Mouse (Mus musculus) layer of hippocampus, postnatal 14 days (tissue): ENCODE data around the gene Numbl. TPM values are rescaled to one million over a fixed set of nuclear protein-coding genes. Genes with fewer than 3 reads are reported as not detected.

Experiments
- DNase-seq, 2 experiments: peaks; one replicate each; pipeline ENCODE4 v3.0.0; 2021 to 2022; ENCODE audit warnings: low spot score in 2 of 2, mixed read lengths in 1 of 2
- total RNA-seq, 2 experiments: library from RNA; stranded (reverse); gene quantifications; 2 replicates each; pipeline ENCODE4 v1.2.3; 2021

Numbl gene
- total RNA-seq, 2 experiments from 2014 or later: 144 to 148 TPM

DNA sequence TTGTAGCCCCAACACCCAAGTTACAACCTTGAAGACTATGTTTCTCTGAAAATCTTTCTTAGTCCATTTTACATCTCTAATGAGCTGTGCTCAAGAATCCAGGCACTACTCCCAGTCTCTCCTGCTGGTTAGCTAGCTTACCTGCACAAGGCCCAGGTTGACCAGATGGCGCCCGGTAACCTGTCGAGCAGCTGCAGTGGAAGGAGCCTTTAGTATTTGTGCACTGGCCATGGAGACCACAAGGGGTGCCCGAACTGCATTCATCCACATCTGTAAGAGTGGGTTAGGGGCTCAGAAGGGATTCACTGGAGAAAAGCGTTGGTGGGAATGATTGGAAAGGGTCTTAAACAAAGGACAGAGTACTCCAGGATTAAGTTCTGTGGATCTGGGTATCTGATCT, 64.8 kb downstream of the Numbl start:
- DNase-seq: no peak

DNA sequence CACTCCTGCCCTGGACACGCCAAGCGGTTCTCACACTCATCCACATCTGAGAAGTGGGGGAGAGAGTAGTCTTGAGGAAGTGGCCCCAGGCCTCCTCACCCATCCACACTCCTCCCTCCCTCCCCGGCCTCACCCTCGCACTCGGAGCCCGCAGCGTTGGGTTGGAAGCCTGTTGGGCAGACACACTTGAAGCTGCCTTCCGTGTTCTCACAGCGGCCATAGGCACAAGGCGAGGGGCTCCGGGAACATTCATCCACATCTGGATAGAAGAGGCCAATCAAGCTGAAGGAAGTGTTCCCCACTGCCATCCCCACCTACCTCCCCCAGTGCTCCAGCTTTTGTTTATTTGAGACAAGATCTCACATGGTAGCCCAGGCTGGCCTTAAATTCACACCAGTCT, 65.9 kb downstream of the Numbl start:
- DNase-seq: no peak

DNA sequence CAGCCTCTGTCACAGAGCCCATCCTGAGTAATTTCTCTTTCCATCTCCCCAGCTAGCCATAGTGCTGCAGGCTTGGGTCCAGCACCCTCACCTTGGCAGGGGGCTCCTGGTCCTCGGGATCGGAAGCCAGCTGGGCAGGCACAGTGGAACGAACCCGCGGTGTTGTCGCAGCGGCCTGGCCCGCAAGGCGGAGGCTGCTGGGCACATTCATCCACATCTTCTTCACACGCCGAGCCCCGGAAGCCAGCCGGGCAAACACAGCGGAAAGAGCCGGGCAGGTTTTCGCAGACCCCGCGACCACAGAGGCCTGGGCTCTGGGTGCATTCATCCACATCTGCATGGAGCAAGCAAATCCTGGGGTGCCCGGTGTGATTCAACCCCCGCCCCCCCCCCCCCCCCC, 66.7 kb downstream of the Numbl start:
- DNase-seq: no peak

DNA sequence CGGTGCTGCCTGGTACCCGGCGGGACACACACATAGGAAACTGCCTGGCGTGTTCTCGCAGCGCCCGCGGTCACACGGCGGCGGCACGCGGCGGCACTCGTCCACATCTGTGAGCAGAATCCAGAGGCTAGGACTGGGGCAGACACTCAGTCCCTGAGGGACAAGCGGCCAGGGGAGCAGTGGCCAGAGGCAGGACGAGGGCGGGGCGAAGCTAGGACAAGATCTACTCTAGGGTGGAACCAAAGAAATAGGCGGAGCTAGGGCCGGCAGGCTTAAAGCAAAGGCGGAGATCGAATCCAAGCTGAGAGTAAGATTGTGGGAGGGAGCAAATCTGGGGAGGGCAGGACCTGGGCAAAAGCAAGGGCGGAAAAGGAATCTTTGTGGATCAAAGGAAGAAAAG, 67.5 kb downstream of the Numbl start:
- no peak for DNase-seq

DNA sequence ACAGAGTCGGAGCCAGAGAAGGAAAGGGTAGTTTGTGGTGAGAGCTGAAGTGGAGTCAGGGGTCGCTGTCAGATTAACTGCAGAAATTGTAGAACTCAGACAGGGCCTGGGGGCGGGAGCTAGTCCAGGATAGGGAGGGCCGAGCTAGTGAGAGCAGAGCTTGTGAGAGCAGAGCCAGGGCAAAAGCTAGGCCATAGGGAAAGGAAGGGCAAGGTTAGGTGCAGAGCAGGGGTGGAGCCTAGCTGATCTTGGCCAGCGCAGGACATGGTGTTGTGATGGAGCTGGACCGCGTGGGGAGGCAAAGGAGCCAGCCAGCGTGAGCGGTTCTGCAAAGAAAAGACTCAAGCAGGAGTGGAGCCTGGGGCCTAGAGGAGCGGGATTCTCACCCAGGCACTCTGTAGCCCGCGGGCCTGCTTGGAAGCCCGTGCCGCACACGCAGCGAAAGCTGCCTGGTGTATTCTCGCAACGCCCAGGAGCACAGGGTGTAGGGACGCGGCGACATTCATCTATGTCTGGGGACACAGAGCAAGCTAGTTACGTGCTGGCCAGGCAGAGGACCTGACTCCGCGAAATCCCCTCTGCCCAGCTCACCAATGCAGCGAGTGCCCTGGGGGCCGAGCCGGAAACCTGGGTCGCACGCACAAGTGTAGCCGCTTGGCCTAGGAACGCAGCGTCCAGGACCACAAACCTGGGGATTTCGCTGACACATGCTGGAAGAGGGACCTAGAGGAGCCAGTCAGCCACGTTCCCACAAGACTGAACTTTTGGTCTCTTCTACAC, 68.1 kb downstream of the Numbl start:
- no peak for DNase-seq

DNA sequence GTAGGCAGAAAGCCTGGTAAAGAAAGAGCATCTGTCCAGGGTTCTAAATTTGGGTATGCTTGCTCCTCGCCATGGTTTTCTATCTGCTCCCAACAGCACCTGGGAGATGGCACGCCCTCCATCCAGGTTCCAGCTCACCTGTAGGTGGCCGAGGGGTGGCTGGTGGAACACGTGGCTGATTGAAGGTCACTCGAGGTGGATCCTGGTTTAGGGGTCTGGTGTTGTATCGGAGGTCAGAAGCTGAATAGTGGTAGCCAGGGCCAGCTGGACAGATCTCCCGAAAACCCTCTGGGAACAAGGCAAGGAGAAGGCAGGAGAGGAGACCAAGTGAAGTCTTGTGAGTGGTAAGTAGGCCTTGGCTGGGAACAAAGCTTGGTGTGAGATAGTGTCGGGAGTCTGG, 69.3 kb downstream of the Numbl start:
- DNase-seq: no peak

DNA sequence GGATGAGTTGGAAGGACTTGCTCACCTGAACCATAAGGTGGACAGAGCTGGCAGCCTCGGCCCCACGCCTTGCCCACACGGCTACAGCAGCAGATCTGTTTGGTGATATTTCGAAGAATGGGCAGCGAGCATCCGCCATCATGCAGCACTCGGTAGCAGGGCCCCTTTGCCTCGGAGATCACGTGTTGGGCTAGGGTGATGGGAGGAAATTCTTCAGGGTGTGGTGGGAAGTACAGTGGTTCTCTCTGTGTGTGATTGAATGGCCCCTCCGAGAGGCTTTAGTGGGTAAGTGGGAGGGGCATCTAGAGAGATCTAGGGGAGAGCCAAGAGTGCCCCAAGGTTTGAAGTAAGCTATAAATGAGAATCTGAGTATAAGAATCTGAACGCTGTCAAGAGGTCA, 69.9 kb downstream of the Numbl start:
- no peak for DNase-seq

DNA sequence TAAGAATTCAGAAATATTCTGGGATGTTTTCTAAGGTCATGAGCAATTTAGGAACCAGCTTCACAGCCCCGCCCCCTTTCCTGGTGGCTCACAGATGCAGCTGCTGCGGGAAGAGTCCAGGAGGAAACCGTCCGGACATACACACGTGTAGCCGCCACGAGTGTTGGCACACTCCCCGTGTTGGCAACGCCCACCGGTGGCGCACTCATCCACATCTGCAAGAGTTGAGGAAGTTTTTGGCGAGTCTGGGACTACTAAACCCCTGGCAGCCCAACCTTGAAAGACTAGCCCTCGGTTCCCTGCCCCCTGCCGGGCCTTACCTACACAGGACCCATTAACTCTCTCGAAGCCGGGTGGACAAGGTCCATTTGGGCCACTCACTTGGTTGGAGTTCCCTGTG, 70.4 kb downstream of the Numbl start:
- no peak for DNase-seq

DNA sequence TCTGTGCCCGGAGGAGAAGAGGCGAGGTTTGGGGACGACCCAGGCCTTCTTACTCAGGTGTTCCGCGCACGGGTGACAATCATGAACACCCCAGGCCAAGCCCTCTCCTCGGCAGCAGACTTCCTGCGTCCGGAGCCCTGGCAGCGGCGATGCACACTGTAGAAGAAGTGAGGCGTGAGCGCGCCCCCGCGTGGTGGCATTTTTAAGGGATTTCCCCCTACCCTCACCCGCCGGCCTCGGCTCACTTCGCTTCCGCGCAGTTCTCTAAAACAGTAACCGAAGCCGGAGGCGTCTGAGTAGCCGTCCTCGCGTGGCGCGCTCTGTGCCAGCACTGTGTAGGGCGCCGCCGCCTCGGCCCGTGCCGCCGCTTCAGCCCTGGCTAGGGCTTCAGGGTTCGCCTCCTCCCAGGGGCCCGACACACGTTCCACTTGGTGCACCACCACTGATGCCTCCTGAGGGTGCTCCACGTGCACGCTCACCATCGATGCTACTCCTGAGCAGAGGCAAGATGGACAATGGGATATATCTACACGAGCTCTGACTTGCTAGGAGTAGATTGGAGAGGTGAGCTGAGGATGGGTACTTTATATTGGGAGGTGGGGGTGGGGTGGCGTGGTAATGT, 71.2 kb downstream of the Numbl start:
- peak; percentile 77 to 79 for DNase-seq

DNA sequence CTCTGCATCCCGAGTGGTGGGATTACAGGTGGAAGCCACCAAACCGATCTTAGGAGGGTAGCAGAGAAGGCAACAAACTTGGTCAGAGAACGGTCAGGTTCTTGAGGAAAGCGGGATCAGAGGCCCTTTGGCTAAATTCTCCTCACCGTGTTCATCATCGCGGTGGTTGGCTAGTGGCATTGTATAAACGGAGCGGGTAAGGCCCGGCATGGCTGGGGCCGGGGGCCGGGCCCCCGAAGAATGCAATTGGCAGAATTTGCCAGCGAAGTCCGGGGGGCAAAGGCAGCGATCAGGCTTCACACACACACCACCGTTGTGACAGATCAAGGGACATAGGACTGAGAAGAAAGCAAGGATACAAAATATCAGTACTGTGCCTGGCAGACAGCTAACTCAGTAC, 71.7 kb downstream of the Numbl start:
- DNase-seq: no peak

DNA sequence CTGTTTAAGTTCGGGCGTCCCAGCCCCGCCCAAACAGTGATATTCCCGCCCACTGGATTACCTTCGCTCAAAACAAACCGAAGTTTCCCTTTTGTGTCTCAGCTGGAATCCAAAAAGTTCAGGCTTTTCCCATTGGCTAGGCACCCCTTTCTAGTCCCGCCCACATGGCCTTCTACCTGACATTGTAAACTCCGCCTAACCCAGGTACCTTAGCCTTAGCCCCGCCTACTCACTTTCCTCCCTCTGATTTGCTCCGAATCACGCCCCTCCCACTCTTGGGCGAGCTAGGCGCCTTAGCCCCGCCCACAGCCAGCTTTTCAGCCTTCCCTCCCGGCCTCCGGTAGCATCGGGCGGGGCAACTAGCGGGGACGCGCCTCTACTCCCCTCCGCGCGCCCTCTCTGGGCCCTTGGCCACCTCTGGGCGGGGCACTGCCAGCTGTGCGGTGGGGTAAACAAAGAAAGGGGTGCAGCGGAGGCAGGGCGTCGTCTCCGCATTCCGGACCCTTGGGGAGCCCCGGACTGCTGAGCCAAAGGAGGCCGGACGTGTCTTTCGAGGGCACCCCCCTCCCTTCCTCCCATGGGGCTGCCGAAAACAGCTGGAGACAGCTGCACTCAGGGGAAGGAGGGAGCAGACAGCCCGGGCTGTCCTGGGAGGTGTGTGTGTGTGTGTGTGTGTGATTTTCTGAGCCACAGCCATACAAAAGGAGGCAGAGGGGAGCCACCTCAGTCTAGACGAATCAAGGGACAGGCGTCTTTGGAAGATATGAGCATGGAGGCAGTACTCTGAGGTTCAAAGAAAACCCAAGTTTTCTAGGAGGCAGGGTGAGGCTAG, 72.7 kb downstream of the Numbl start:
- DNase-seq: peak in 1 of 2 experiments; percentile 57

DNA sequence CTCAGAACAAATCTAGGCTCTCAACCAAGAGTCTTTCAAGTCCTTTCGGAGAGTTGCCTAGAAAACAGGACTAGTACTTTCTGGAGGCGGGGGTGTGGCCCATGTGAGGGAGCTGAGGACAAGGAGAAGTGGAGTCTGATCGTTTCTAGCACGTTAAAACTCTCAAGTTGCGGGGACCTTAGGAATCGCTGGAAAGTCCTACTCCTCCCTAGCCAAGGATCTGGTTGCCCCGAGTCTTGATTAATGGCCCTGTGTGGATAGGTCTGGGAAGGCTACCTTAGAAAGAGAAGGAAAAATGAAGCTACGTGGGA, 73.3 kb downstream of the Numbl start:
- no peak for DNase-seq

Other genes starting within 250 kb of the Numbl start
- not detected for gene Cyp2a12, start 229.4 kb upstream of the Numbl start, total RNA-seq
- gene Cyp2f2, start 138.5 kb upstream of the Numbl start, total RNA-seq: not detected
- gene Cyp2t4, start 104.7 kb upstream of the Numbl start, total RNA-seq: not detected
- gene Egln2, start 91.6 kb upstream of the Numbl start, total RNA-seq: 10 to 100 TPM; 88.1 to 90.7 TPM
- gene Rab4b, start 79.5 kb upstream of the Numbl start, total RNA-seq: 10 to 100 TPM; 85.1 to 87.0 TPM
- not detected for gene Gm21983, start 77.3 kb upstream of the Numbl start, total RNA-seq
- 10 to 100 TPM in 1 of 2 experiments, 1 to 10 TPM in 1; 5.6 to 15.8 TPM for gene Mia, start 77.3 kb upstream of the Numbl start, total RNA-seq
- gene BC024978, start 62.7 kb upstream of the Numbl start, total RNA-seq: 10 to 100 TPM; 23.7 to 24.3 TPM
- 10 to 100 TPM; 83.8 to 84.1 TPM for gene Snrpa, start 62.2 kb upstream of the Numbl start, total RNA-seq
- 1 to 10 TPM; 7.3 to 8.0 TPM for gene Itpkc, start 29.8 kb upstream of the Numbl start, total RNA-seq
- 10 to 100 TPM; 27.1 to 30.9 TPM for gene Coq8b, start 25.4 kb upstream of the Numbl start, total RNA-seq
- 10 to 100 TPM; 55.0 to 55.3 TPM for gene Ltbp4, start 79.3 kb downstream of the Numbl start, total RNA-seq
- gene Shkbp1, start 97.6 kb downstream of the Numbl start, total RNA-seq: 10 to 100 TPM; 24.7 to 26.2 TPM
- gene Gm20479, start 99.0 kb downstream of the Numbl start, total RNA-seq: not detected
- 100 to 1,000 TPM; 108 to 123 TPM for gene Sptbn4, start 189.3 kb downstream of the Numbl start, total RNA-seq
- 10 to 100 TPM; 15.6 to 15.8 TPM for gene Blvrb, start 189.5 kb downstream of the Numbl start, total RNA-seq
- gene Sertad3, start 215.3 kb downstream of the Numbl start, total RNA-seq: 1 to 10 TPM; 3.7 to 4.4 TPM
- 1 to 10 TPM; 6.1 to 6.9 TPM for gene Sertad1, start 228.5 kb downstream of the Numbl start, total RNA-seq
- gene Prx, start 240.9 kb downstream of the Numbl start, total RNA-seq: under 1 TPM; 0.65 to 0.98 TPM